Mouse (Mus musculus) spleen, adult 2 months (tissue): ENCODE data around the gene Ptprb.

Source experiments
- CTCF ChIP-seq: fragments of 200-500 bp; IDR thresholded peaks from 2 replicates; pipeline ENCODE4 v1.5.1; 2011; ENCODE audit warnings: mild to moderate bottlenecking, inconsistent platforms; ENCODE audit not compliant: insufficient read depth, insufficient read length, insufficient replicate concordance; ENCODE audit errors: extremely low read depth
- POLR2A ChIP-seq: fragments of 200-500 bp; IDR thresholded peaks from 2 replicates; pipeline ENCODE4 v1.6.1; 2011; ENCODE audit warnings: low read depth, low read length, inconsistent platforms

- no peak for TF ChIP-seq CTCF
- no peak for TF ChIP-seq POLR2A
Observed at GRCm38 (mm10) chr10:116330961-116331510, 55.7 kb downstream of the Ptprb start.
